Mouse (Mus musculus) neural tube, postnatal 0 days (tissue): ENCODE measurements around the gene Olfr1039. TPM values are rescaled to one million over a fixed set of nuclear protein-coding genes. Genes with fewer than 3 reads are reported as not detected.

Source experiments
- polyA plus RNA-seq: library from polyadenylated mRNA; unstranded; fragments of >200 nt; fragmentation: Nextera tagmentation; extraction: Ambion mirVana; gene quantifications from 2 replicates; pipeline ENCODE4 v1.2.1, GENCODE M21; 2015

The Olfr1039 gene
- polyA plus RNA-seq, result not detected in 2 replicates

DNA sequence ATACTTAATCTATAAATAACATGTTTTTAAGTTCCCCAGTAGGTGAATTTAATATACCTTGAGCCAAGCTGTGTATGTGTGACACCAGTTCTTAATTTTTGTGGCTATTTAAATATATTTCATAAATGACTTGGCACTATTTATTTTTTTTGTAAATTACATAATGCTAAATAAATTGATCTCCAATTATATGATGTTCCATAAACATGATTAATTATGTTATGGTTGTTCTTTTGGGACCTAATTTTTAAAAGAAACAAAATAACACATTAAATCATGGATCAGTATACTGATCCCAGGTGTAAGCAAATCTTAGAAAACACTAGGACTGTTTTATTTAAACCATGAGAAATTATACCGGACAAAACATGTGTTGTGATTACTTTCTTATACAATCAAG lies at the start of gene Olfr1039:
Olfr1039 (minus strand) TSS at position 101 of the 400 bp plus-strand sequence.

DNA sequence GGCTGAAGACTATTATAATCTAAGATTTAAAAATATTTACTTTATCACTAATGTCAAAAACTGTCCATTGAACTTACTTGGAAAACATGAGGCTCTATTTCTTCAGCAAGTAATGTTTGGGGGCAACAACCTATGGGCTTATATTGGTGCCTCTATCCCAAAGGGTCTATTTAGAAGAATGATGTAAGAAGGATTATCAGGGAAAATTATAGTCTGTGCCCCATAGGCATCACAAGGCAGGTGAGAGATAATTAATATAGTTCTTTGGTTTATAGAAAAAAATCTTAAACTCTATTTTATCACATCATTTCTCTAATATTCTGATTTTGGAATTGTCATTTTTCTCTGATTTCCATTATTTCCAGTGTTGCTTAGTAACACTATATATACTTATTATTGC lies 42.0 kb upstream of the Olfr1039 start, which contains the start of gene Olfr1044:
Olfr1044 (minus strand) TSS at position 101 of the 400 bp plus-strand sequence.

DNA sequence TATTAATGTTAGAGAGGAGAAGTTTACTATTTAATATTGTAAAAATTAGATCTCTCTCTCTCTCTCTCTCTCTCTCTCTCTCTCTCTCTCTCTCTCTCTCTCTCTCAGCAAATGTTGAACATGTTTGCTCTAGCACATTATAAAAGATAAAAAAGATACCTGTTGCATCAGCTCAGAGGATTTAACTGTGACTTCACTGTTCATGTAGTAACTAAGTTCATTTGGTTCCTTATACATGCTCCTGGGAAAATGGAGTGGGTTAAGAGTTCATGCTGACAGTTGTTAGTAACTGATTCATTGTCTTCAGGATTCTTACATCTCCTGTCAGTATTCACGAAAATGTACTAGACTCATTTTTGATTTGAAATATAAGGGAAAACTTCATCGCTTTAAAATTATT lies 31.7 kb upstream of the Olfr1039 start, which contains the start of gene Olfr1043:
Olfr1043 (minus strand) TSS at position 101 of the 400 bp plus-strand sequence.

DNA sequence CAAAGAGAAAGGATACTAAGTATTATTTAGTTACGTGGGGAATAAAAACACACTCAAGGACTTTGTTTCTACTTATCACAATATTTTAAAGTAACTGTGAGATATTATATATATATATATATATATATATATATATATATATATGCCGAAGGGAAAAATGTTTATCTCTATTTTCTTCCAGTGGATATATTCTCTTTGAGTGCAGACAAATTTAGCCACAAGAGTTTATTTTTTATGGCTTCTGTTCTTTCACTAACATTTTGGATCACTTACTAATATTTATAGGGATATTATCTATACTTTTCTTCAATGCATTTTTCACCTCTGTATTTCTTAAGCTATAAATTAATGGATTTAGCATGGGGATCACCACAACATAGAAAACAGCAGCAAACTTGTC lies 26.0 kb upstream of the Olfr1039 start, which contains the start of gene Olfr1042:
Olfr1042 (minus strand) TSS at position 101 of the 400 bp plus-strand sequence.

DNA sequence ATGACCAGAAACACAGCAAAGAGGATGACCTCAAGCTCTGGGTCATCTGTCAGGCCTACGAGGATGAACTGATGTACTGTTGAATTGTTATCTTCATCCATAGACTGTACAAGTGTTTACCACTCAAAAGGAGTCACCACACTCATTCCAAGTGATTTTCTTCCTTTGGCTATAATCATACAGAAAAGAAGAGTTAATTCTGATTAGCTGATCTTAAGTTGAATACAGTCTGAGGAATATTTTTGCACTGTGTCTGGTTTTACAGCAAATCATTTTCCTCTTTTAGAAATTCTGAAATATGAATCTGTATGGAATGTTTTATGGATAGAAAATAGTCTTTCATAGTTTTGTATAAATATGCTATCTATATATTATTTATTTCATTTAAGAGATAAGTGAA lies 10.9 kb upstream of the Olfr1039 start, which contains the start of gene Olfr1040:
Olfr1040 (minus strand) TSS at position 101 of the 400 bp plus-strand sequence.

DNA sequence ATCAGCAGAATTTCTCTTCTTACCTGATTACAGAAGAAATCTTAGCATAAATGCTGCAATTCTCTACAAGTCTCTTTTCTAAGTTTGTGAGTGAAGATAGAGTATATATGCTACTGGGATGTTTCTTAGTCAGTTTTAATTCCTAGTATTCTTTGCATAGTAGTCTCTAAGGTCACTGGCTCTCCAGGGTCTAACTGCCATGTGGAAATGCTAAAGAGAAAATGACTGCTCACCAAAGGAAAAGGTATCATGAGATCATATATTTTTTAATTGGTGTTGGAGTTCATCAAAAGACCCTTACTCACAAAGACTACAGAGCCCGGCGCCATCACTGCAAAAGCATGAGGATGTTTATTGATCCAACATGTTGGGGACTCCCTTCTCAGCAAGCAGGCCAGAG lies 48.4 kb downstream of the Olfr1039 start, which contains the start of gene Olfr1037:
Olfr1037 (minus strand) TSS at position 101 of the 400 bp plus-strand sequence.

Other genes with a start within 250 kb of the Olfr1039 start
- gene Olfr1024, start 230.9 kb downstream of the Olfr1039 start, polyA plus RNA-seq, result not detected in 2 replicates
- not detected in 2 replicates for gene Olfr1025-ps1, start 220.7 kb downstream of the Olfr1039 start, polyA plus RNA-seq
- gene Olfr1026, start 214.4 kb downstream of the Olfr1039 start, polyA plus RNA-seq, result not detected in 2 replicates
- gene Olfr1028, start 185.5 kb downstream of the Olfr1039 start, polyA plus RNA-seq, result not detected in 2 replicates
- gene Olfr1029, start 162.0 kb downstream of the Olfr1039 start, polyA plus RNA-seq, result not detected in 2 replicates
- gene Olfr1030, start 156.7 kb downstream of the Olfr1039 start, polyA plus RNA-seq, result not detected in 2 replicates
- gene Olfr1031, start 145.6 kb downstream of the Olfr1039 start, polyA plus RNA-seq, result not detected in 2 replicates
- gene Olfr1032, start 130.4 kb downstream of the Olfr1039 start, polyA plus RNA-seq, result not detected in 2 replicates
- 1.1 and 1.4 TPM in 2 replicates for gene Olfr1033, start 115.3 kb downstream of the Olfr1039 start, polyA plus RNA-seq
- gene Olfr1034, start 90.1 kb downstream of the Olfr1039 start, polyA plus RNA-seq, result not detected in 2 replicates
- gene Olfr1036, start 61.9 kb downstream of the Olfr1039 start, polyA plus RNA-seq, result not detected in 2 replicates
- not detected in 2 replicates for gene Olfr1037, start 48.5 kb downstream of the Olfr1039 start, polyA plus RNA-seq
- gene Olfr1040, start 10.8 kb upstream of the Olfr1039 start, polyA plus RNA-seq, result not detected in 2 replicates
- gene Olfr1042, start 25.9 kb upstream of the Olfr1039 start, polyA plus RNA-seq, result not detected in 2 replicates
- not detected in 2 replicates for gene Olfr1043, start 31.6 kb upstream of the Olfr1039 start, polyA plus RNA-seq
- gene Olfr1044, start 41.9 kb upstream of the Olfr1039 start, polyA plus RNA-seq, result not detected in 2 replicates
- not detected in 2 replicates for gene Olfr52, start 49.8 kb upstream of the Olfr1039 start, polyA plus RNA-seq
- not detected in 2 replicates for gene Olfr1045, start 67.1 kb upstream of the Olfr1039 start, polyA plus RNA-seq
- not detected in 2 replicates for gene Olfr1046, start 83.4 kb upstream of the Olfr1039 start, polyA plus RNA-seq
- gene Olfr1047, start 95.5 kb upstream of the Olfr1039 start, polyA plus RNA-seq, result not detected in 2 replicates
- gene Olfr1048, start 104.4 kb upstream of the Olfr1039 start, polyA plus RNA-seq, result not detected in 2 replicates
- not detected in 2 replicates for gene Olfr1049, start 122.4 kb upstream of the Olfr1039 start, polyA plus RNA-seq
- gene Olfr1051, start 143.2 kb upstream of the Olfr1039 start, polyA plus RNA-seq, result not detected in 2 replicates
- not detected in 2 replicates for gene Olfr1052, start 156.5 kb upstream of the Olfr1039 start, polyA plus RNA-seq
- not detected in 2 replicates for gene Olfr1053, start 179.4 kb upstream of the Olfr1039 start, polyA plus RNA-seq
- not detected in 2 replicates for gene Olfr1054, start 199.5 kb upstream of the Olfr1039 start, polyA plus RNA-seq
- gene Olfr1055, start 214.4 kb upstream of the Olfr1039 start, polyA plus RNA-seq, result not detected in 2 replicates
- gene Olfr1056, start 226.5 kb upstream of the Olfr1039 start, polyA plus RNA-seq, result not detected in 2 replicates
- gene Olfr1057, start 242.5 kb upstream of the Olfr1039 start, polyA plus RNA-seq, result not detected in 2 replicates